Mouse (Mus musculus) mature B cell (primary cell): ENCODE data around the gene Camkk1.

ENCODE experiments used
- in situ Hi-C: fragments of 300-500 bp; cut with MboI; formaldehyde crosslinking; loops from 2 replicates; pipeline ENCODE4 v1.14.3; 2019

Camkk1 gene

GRCm38 (mm10) chr11:73014831-73015344 is 3.9 kb upstream of the Camkk1 start:
- in situ Hi-C loops = no loop called here

DNA sequence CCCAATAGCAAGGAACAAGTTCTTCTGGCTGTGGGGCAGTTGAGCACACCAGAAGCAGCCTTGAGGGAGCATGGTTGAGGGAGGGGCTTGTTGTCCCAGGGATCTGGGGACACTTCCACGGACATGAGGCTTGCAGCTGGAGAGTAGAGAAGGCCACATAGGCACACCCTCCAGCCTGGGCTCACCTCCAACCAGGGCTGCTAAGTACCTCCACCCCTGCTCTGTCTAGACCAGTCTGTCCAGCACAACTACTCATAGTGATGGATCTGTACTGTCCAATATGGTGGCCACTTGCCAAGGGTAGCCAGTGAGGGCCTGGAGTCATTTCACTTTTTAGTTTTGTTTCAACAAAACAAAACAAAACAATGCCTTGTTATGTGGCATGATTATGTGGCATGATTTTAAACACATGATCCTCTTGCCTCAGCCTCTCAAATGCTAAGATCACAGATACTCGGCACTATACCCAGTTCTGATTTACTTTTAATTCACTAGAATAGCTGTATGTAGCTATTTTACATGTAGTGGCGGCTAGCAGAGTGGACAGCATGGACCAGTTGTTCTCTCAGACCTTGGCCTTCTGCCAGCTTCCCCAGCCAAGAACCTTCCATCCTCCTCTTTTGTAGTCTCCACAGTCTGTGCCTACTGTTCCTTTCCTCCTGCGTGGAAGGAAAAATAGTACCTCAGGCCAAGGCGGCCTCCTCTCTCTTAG is 3.3 kb upstream of the Camkk1 start:
- in situ Hi-C loops = no loop called here

DNA sequence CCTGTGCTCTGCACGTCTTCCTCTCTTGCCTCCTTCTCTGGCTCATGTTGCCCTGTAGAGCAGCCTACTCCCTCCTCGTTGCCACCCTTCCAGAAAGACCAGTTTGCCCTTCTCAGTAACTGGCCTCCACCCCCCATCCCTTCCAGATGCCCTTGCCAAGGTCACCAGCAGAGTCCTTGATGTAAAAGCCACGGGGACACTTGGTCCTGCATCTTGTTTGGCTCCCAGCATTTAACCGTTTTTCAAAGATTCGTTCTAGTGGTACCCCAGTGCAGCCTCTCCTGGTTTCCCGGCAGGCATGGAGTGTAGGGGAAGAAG is 2.7 kb upstream of the Camkk1 start:
- in situ Hi-C loops = no loop called here

GRCm38 (mm10) chr11:73019147-73019795 is 463 bp downstream of the Camkk1 start:
- in situ Hi-C loops = no loop called here

- in situ Hi-C loops = no loop called here
These were observed 2.4 kb downstream of the Camkk1 start for GRCm38 (mm10) chr11:73020953-73021800.

- in situ Hi-C loops = no loop called here
These were observed 4.3 kb downstream of the Camkk1 start for GRCm38 (mm10) chr11:73023099-73023498.

- in situ Hi-C loops = no loop called here
These were observed 5.0 kb downstream of the Camkk1 start for GRCm38 (mm10) chr11:73023827-73024226.

- in situ Hi-C loops = no loop called here
These were observed 5.6 kb downstream of the Camkk1 start for GRCm38 (mm10) chr11:73024236-73024904.

- in situ Hi-C loops = no loop called here
These were observed 8.2 kb downstream of the Camkk1 start for GRCm38 (mm10) chr11:73026961-73027360.

DNA sequence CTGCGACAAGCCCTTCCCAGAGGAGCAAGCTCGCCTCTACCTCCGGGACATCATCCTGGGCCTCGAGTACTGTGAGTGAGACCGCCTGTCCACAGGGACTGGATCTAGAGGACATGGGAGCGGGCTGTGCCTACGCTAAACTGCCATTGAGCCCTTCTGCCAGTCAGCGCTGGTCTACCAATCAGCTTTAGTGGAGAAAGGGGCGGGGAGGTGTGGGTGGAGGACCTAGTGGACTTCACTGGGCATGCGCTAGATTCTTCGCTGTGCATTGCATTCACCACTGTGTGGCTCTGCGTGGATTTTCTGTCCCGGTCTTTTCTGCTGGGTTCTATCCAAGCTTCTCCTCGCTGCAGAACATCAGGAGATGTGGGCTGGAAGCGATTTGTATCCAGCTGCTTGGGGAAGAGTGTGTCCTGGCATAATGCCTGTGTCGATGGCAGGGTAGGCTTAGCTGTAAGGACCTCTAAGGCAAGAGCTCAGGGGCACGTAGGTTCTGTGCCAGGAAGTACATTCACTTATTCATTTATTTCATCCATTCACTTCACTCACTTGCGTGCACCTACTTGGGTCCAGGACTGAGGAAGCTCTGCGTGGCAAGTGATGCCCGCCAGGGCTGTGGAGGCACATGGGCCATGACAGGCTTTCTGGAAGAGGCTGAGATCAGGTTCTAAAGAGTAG is 12.2 kb downstream of the Camkk1 start:
- in situ Hi-C loops = no loop called here

DNA sequence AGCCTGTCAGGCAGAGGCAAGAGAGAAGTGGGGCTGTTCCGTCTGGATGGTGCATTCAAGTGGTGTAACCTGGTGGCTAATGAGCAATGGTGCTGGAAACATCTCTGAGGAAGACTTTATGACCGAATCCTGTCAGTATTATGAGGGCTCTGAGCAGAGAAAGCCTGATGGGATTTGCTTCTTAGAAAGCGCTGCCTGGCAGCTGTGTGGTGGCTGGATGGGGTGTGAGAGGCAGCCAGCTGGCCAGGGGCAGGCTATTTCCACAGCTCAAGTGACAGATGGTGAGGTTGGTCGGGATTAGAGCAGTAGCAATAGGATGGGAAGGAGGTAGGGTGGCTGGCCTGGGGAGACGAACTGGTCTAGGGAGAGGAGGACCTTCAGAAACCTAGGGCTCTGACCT is 12.7 kb downstream of the Camkk1 start:
- in situ Hi-C loops = no loop called here

GRCm38 (mm10) chr11:73036077-73036476 is 17.3 kb downstream of the Camkk1 start:
- in situ Hi-C loops = loop anchor here (5.0 kb wide), 1 partner anchor 34 kb away; no protein-coding TSS in a partner anchor

- in situ Hi-C loops = loop anchor here (5.0 kb wide), 1 partner anchor 35 kb away; no protein-coding TSS in a partner anchor
These were observed 18.1 kb downstream of the Camkk1 start for GRCm38 (mm10) chr11:73036889-73037288.

DNA sequence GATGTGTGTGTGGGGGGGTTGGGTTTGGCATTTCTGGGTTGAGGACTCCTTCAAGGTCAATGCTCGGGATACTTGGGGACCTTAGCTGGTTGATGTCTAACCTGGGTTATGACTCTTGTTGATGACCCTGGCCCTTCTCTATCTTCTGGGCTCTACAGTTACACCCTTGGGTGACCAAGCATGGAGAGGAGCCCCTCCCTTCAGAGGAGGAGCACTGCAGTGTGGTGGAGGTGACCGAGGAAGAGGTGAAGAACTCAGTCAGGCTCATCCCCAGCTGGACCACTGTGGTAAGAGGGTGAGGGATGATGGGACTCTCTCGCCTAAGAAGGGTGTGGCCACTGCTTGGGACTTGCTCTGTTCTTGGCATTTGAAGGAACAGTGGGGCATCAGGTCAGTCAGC is 18.9 kb downstream of the Camkk1 start:
- in situ Hi-C loops = loop anchor here (5.0 kb wide), 1 partner anchor 35 kb away; no protein-coding TSS in a partner anchor

- in situ Hi-C loops = loop anchor here (5.0 kb wide), 1 partner anchor 37 kb away; no protein-coding TSS in a partner anchor
These were observed 20.4 kb downstream of the Camkk1 start for GRCm38 (mm10) chr11:73039102-73039799.

DNA sequence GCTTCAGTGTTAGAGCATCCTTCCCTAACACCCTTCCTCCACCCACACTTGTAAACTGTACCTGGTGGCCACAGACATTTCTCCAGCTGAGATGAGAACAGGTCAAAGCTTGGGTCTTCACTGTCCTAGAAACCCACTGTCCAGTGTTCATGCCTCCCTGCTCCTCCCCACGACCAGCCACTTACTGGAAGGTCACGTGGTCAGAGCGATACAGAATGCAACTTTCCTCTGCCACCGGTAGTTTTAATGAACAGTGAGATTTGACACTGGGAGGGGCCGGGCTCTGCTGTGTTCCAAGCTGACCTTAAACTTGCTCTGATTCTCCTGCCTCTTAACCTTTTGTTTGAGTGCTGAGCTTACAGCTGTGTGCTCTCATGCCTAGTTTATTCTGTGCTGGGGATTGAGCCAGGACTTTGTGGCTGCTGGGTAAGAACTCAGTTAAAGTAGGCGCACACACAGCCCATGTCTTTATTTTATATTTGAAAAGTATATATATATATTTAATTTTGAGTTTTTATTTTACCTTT is 25.5 kb downstream of the Camkk1 start:
- in situ Hi-C loops = no loop called here

- in situ Hi-C loops = no loop called here
These were observed 26.0 kb downstream of the Camkk1 start for GRCm38 (mm10) chr11:73044789-73045188.

DNA sequence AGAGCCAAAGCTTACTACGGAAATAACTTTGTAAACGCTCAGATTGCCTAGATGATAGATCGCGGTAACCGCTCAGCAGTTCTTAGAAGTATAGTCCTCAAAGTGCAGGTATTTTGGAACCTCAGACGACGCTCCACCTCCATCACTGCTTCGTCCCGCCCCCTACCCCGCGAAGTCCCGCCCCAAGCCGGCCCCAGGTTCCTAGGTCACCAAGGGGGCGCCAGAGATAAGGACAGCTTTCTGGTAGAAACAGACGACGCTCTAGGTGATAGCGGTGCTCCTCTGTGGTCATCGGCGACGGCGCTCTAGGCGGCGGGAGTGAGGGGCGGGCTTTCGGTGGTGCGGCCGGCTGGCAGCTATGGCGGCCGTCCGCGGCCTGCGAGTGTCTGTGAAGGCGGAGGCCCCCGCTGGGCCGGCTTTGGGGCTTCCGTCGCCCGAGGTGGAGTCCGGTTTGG is 28.8 kb downstream of the Camkk1 start, which contains the start of gene Ncbp3:
Gene Ncbp3, plus strand, starts transcription at position 242 of the 455 bp plus-strand sequence.
- in situ Hi-C loops = no loop called here

DNA sequence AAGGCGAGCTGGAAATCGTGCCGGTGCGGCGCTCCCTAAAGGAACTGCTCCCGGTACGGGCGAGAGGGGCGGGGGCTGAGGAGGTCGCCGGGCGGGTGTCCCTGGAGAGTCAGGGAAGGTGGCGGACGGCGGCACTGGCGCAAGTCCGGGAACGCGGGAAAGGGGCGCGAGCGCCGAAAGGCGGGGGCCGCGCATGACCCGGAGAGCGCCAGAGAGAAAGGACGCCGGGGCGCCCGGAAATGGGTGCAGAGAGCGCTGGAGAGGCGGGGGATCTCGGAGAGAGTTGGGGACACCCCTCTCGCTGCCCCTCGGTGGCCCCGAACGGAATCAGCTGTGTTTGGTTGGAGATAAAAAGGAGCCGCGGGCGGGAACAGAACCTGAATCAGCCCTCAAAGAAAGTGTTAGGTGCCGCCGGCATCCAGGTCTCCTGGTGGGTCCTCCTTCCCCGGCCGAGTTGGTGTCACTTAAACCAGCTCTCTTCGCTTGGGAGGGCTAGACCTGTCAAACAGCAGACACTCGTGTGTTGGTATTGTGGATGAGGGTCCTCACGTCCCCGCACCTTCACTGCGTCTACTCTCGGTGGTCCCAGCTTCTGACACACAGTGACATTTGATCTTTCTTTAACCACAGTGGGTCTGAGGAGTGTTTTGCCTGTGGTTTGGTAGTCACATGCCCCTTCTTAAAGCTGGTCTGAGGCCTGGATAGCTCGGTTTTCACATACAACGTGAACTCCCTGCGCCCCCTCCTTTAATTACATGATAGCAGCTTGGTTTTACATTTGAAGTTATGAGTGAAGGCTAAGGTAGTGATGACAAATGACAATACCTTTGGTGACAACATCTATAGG is 29.4 kb downstream of the Camkk1 start:
- in situ Hi-C loops = no loop called here
